Mouse (Mus musculus): ENCODE data around the gene Rtn2. TPM values are rescaled to one million over a fixed set of nuclear protein-coding genes. Genes with fewer than 3 reads are reported as not detected.

Rtn2 gene
- polyA plus RNA-seq, 1 experiment from 2014 or later, result 57.0 TPM

DNA sequence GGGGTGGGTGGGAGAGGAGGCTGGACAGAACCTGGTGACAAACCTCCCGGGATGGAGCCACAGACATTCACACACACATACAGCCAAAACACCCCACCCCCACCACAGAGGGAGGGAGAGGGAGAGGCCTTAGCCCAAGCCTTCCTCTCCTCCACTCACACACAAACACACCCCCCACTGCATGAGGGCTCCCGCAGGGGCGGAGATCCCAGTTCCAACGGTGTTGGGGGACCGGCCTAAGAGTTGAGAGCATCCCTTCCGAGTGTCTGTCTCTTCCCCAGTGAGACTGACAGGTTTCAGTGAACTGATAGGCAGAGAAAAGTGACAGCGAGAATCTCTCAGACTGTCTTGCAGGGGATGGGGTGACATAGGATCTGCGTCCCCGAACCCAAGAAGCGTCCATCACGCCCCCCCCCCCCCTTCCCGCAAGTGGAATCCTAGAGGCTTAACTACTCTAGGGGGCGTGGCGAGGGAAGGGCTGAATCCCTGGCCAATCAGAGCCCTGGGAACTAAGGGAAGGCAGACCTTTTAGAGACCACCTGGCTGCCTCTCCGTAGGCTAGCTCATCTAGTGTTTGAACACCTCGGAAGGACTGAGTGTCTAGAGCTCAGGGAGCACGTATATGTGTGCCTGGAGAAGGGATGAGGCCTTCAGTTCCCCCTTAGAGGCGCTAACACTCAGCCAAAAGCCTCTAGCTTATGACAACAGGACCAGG lies 25.5 kb downstream of the Rtn2 start:
- 4% methylated on average over 17 of the region's 18 CpGs for WGBS
- peaks cover 6% of the 10 kb centered on the region; the same call in 1 of the 2 replicates for H3K4me1 ChIP-seq (ENCODE audit: control insufficient read depth, insufficient read depth, low read length)
- peak overlapping the region; percentile 100 for H3K4me2 ChIP-seq (ENCODE audit: low read depth, low read length)
- H3K27ac ChIP-seq (replicated peaks; ENCODE audit: low read depth, low read length), result peak overlapping the region; percentile 87
- H3K27me3 ChIP-seq (replicated peaks; ENCODE audit: control insufficient read depth, insufficient read depth, low read length), result peaks cover 46% of the 10 kb centered on the region
- H3K4me3 ChIP-seq (ENCODE audit: low read depth, low read length), result peak overlapping the region; percentile 45
- ATAC-seq (ENCODE audit: low read depth), result peak; percentile 63
- peak overlapping the region; percentile 54 for H3K9ac ChIP-seq (ENCODE audit: low read depth, low read length)
- H3K9me3 ChIP-seq (ENCODE audit: control insufficient read depth, low read length), result no peaks in the 10 kb centered on the region
- peak; percentile 90 for DNase-seq (ENCODE audit: low spot score)
- no peaks in the 10 kb centered on the region for H3K36me3 ChIP-seq (ENCODE audit: control insufficient read depth, insufficient read depth, low read length)

GRCm38 (mm10) chr7:19308454-19309277 lies 26.2 kb downstream of the Rtn2 start:
- H3K4me3 ChIP-seq (ENCODE audit: low read depth, low read length), result peak overlapping the region; percentile 45

GRCm38 (mm10) chr7:19309278-19309883 lies 27.0 kb downstream of the Rtn2 start:
- no peaks in the 10 kb centered on the region for H3K9me3 ChIP-seq (ENCODE audit: control insufficient read depth, low read length)
- peak overlapping the region; percentile 45 for H3K4me3 ChIP-seq (ENCODE audit: low read depth, low read length)
- H3K4me2 ChIP-seq (ENCODE audit: low read depth, low read length), result peak overlapping the region; percentile 100
- ATAC-seq (ENCODE audit: low read depth), result no peak
- no peak overlapping the region; the same call in 1 of the 2 replicates for H3K27ac ChIP-seq (replicated peaks; ENCODE audit: low read depth, low read length)
- peaks cover 32% of the 10 kb centered on the region for H3K27me3 ChIP-seq (replicated peaks; ENCODE audit: control insufficient read depth, insufficient read depth, low read length)
- H3K4me1 ChIP-seq (ENCODE audit: control insufficient read depth, insufficient read depth, low read length), result peaks cover 6% of the 10 kb centered on the region; the same call in 1 of the 2 replicates
- H3K9ac ChIP-seq (ENCODE audit: low read depth, low read length), result peak overlapping the region; percentile 62
- H3K36me3 ChIP-seq (ENCODE audit: control insufficient read depth, insufficient read depth, low read length), result no peaks in the 10 kb centered on the region
- WGBS, result 2% methylated on average over 43 of the region's 48 CpGs
- no peak for DNase-seq (ENCODE audit: low spot score)

More at GRCm38 (mm10) chr7:19308454-19309277, 26.2 kb downstream of the Rtn2 start:
- Histone ChIP-seq H3K27ac (replicated peaks; ENCODE audit: low read depth, low read length) (peak overlapping the region; percentile 87), H3K27me3 (replicated peaks; ENCODE audit: control insufficient read depth, insufficient read depth, low read length) (peaks cover 39% of the 10 kb centered on the region), H3K36me3 (ENCODE audit: control insufficient read depth, insufficient read depth, low read length) (no peaks in the 10 kb centered on the region), H3K9me3 (ENCODE audit: control insufficient read depth, low read length) (no peaks in the 10 kb centered on the region), H3K9ac (ENCODE audit: low read depth, low read length) (peak overlapping the region; percentile 62), H3K4me1 (ENCODE audit: control insufficient read depth, insufficient read depth, low read length) (peaks cover 6% of the 10 kb centered on the region; the same call in 1 of the 2 replicates), H3K4me2 (ENCODE audit: low read depth, low read length) (peak overlapping the region; percentile 100)
- ATAC-seq (ENCODE audit: low read depth) (peak; percentile 91), DNase-seq (ENCODE audit: low spot score) (peak; percentile 97)
- WGBS, result under 1% methylated on average over 48 of the region's 58 CpGs

GRCm38 (mm10) chr7:19309884-19310641 lies 27.6 kb downstream of the Rtn2 start, which contains the start of gene Fosb:
TSS of gene Fosb (minus strand) at chr7:19310051.
- Histone ChIP-seq H3K4me3 (ENCODE audit: low read depth, low read length) (peak within 1 kb of the TSS; percentile 45), H3K4me2 (ENCODE audit: low read depth, low read length) (peak within 1 kb of the TSS; percentile 100), H3K27me3 (replicated peaks; ENCODE audit: control insufficient read depth, insufficient read depth, low read length) (peaks cover 25% of the 10 kb centered on the region), H3K9ac (ENCODE audit: low read depth, low read length) (peak within 1 kb of the TSS; percentile 62), H3K4me1 (ENCODE audit: control insufficient read depth, insufficient read depth, low read length) (peaks cover 6% of the 10 kb centered on the region; the same call in 1 of the 2 replicates), H3K9me3 (ENCODE audit: control insufficient read depth, low read length) (no peaks in the 10 kb centered on the region), H3K36me3 (ENCODE audit: control insufficient read depth, insufficient read depth, low read length) (no peaks in the 10 kb centered on the region), H3K27ac (replicated peaks; ENCODE audit: low read depth, low read length) (peak within 1 kb of the TSS; percentile 58; the same call in 1 of the 2 replicates)
- ATAC-seq (ENCODE audit: low read depth) (peak; percentile 88), DNase-seq (ENCODE audit: low spot score) (peak; percentile 98)
- WGBS, result under 1% methylated on average over 36 of the region's 49 CpGs

- DNase-seq (ENCODE audit: low spot score), result no peak
- no peaks in the 10 kb centered on the region for H3K36me3 ChIP-seq (ENCODE audit: control insufficient read depth, insufficient read depth, low read length)
- H3K9me3 ChIP-seq (ENCODE audit: control insufficient read depth, low read length), result no peaks in the 10 kb centered on the region
- H3K4me1 ChIP-seq (ENCODE audit: control insufficient read depth, insufficient read depth, low read length), result 0 out of 2 replicates have a peak, but pooled peaks cover 6% of the 10 kb centered on the region
- ATAC-seq (ENCODE audit: low read depth), result no peak
- no peak overlapping the region for H3K4me3 ChIP-seq (ENCODE audit: low read depth, low read length)
- 37% methylated on average over 4 of the region's 4 CpGs for WGBS
- peaks cover 11% of the 10 kb centered on the region for H3K27me3 ChIP-seq (replicated peaks; ENCODE audit: control insufficient read depth, insufficient read depth, low read length)
- H3K27ac ChIP-seq (replicated peaks; ENCODE audit: low read depth, low read length), result no peak overlapping the region
- no peak overlapping the region for H3K4me2 ChIP-seq (ENCODE audit: low read depth, low read length)
- H3K9ac ChIP-seq (ENCODE audit: low read depth, low read length), result no peak overlapping the region
These were observed 29.6 kb downstream of the Rtn2 start for GRCm38 (mm10) chr7:19311991-19312390.

DNA sequence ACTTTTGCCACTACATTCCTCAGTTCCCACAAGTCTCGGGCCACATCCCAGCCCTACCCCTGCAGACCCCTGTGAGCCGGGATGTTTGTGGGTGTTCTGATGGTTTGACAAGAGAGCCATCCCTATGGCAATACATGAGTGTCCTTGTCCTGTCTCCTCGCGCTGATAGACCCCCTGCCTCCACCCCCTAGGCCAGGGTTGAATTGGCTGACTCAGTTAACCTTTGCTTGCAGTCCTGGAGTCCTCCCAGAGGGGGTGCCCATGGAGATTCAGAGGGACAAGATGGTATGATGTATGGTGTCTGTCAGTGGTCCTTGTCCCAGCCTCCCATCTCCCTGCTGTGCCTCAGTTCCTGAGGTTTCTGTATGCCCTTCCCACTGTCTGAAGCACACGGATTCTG lies 31.6 kb downstream of the Rtn2 start:
- DNase-seq (ENCODE audit: low spot score) (no peak), ATAC-seq (ENCODE audit: low read depth) (no peak)
- Histone ChIP-seq H3K9ac (ENCODE audit: low read depth, low read length) (no peak overlapping the region), H3K4me3 (ENCODE audit: low read depth, low read length) (no peak overlapping the region), H3K9me3 (ENCODE audit: control insufficient read depth, low read length) (no peaks in the 10 kb centered on the region), H3K4me1 (ENCODE audit: control insufficient read depth, insufficient read depth, low read length) (no peaks in the 10 kb centered on the region), H3K4me2 (ENCODE audit: low read depth, low read length) (no peak overlapping the region), H3K27me3 (replicated peaks; ENCODE audit: control insufficient read depth, insufficient read depth, low read length) (peaks cover 5% of the 10 kb centered on the region), H3K27ac (replicated peaks; ENCODE audit: low read depth, low read length) (no peak overlapping the region), H3K36me3 (ENCODE audit: control insufficient read depth, insufficient read depth, low read length) (no peaks in the 10 kb centered on the region)
- 45% methylated on average over 5 of the region's 5 CpGs for WGBS

DNA sequence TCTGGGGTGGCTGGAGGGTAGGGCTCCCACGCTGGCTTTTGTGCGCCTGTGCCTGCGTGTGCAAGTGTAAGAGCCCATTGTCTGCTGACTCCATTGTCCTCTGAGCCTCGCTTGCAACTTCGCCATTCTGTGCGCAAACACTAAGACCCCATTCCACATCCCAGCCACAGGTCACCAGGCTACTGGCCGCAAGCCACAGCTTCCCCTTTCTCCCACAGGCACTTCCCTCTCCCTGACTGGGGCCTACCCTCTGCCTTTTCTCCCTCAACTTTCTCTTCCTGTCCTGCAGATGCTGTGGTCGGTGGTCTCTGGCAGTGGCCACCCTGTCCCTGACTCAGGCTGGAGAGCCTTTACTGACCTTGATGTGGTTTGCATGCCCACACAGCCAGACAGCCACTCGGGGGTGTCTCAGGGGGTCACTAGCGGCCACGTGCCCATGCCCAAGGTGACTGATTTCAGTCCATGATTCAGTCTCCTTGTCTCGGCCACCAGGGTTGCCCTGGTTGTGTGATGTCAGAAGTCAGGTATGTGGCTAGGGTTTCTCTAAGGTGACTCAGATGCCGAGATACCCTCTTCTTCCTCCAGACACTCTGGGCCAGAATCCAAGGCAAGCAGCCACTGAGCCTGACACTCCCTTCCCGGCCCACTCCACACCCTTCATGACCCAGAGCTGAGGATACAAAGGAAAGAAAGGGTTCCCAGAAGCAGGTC lies 34.2 kb downstream of the Rtn2 start:
- Histone ChIP-seq H3K9me3 (ENCODE audit: control insufficient read depth, low read length) (no peaks in the 10 kb centered on the region), H3K4me1 (ENCODE audit: control insufficient read depth, insufficient read depth, low read length) (peaks cover 9% of the 10 kb centered on the region; the same call in 1 of the 2 replicates), H3K4me3 (ENCODE audit: low read depth, low read length) (no peak overlapping the region), H3K4me2 (ENCODE audit: low read depth, low read length) (no peak overlapping the region), H3K27me3 (replicated peaks; ENCODE audit: control insufficient read depth, insufficient read depth, low read length) (peaks cover 5% of the 10 kb centered on the region), H3K36me3 (ENCODE audit: control insufficient read depth, insufficient read depth, low read length) (no peaks in the 10 kb centered on the region), H3K27ac (replicated peaks; ENCODE audit: low read depth, low read length) (no peak overlapping the region), H3K9ac (ENCODE audit: low read depth, low read length) (no peak overlapping the region)
- 57% methylated on average over 13 of the region's 14 CpGs for WGBS
- ATAC-seq (ENCODE audit: low read depth), result no peak
- no peak for DNase-seq (ENCODE audit: low spot score)
